Mouse (Mus musculus) heart, postnatal 4 days (tissue): ENCODE measurements around the gene Siglecf. TPM values are rescaled to one million over a fixed set of nuclear protein-coding genes. Genes with fewer than 3 reads are reported as not detected.
"Not testable (repeated sequence)": the region's sequence is repeated elsewhere in the genome, so short reads cannot be mapped to it uniquely, and the experiment has no call there.

Source experiments
- DNase-seq: peaks from one replicate; pipeline ENCODE4 v3.0.0; 2021
- total RNA-seq, 2 experiments: library from RNA; stranded (reverse); gene quantifications; 2 replicates each; pipeline ENCODE4 v1.2.3; 2021

Gene Siglecf
- under 1 TPM in 1 of 2 experiments, not detected in 1; 0.10 TPM for total RNA-seq

GRCm38 (mm10) chr7:43351154-43351553 is at the start of gene Siglecf:
Siglecf (plus strand) TSS chr7:43351341.
- DNase-seq, result no peak

GRCm38 (mm10) chr7:43305235-43305634 is 45.9 kb upstream of the Siglecf start:
- DNase-seq, result peak; percentile 22

GRCm38 (mm10) chr7:43309069-43309468 is 42.1 kb upstream of the Siglecf start:
- peak; percentile 12 for DNase-seq

GRCm38 (mm10) chr7:43311632-43312031 is 39.5 kb upstream of the Siglecf start:
- DNase-seq, result peak; percentile 13

- no peak for DNase-seq
Measured at GRCm38 (mm10) chr7:43312386-43313012, 38.6 kb upstream of the Siglecf start.

- peak; percentile 93 for DNase-seq
Measured at GRCm38 (mm10) chr7:43313013-43313428, 38.1 kb upstream of the Siglecf start, which contains the start of gene Zfp715. Zfp715 (minus strand) TSS chr7:43313294.

- no peak for DNase-seq
Measured at GRCm38 (mm10) chr7:43326223-43326780, 24.8 kb upstream of the Siglecf start.

GRCm38 (mm10) chr7:43328101-43328500 is 23.0 kb upstream of the Siglecf start:
- no peak for DNase-seq

- peak; percentile 65 for DNase-seq
Measured at GRCm38 (mm10) chr7:43333203-43333602, 17.9 kb upstream of the Siglecf start.

- no peak for DNase-seq
Measured at GRCm38 (mm10) chr7:43333899-43334298, 17.2 kb upstream of the Siglecf start.

GRCm38 (mm10) chr7:43340771-43341170 is 10.4 kb upstream of the Siglecf start:
- no peak for DNase-seq

- DNase-seq, result no peak
Measured at GRCm38 (mm10) chr7:43343191-43343590, 8.0 kb upstream of the Siglecf start.

GRCm38 (mm10) chr7:43344020-43344419 is 7.1 kb upstream of the Siglecf start:
- DNase-seq, result no peak

GRCm38 (mm10) chr7:43344491-43344890 is 6.7 kb upstream of the Siglecf start:
- DNase-seq, result no peak

GRCm38 (mm10) chr7:43346148-43346547 is 5.0 kb upstream of the Siglecf start:
- DNase-seq, result no peak

- DNase-seq, result no peak
Measured at GRCm38 (mm10) chr7:43346571-43346970, 4.6 kb upstream of the Siglecf start.

- not testable (repeated sequence) for DNase-seq
Measured at GRCm38 (mm10) chr7:43349623-43350022, 1.5 kb upstream of the Siglecf start.

GRCm38 (mm10) chr7:43353118-43353517 is 2.0 kb downstream of the Siglecf start:
- no peak for DNase-seq

- no peak for DNase-seq
Measured at GRCm38 (mm10) chr7:43353758-43354157, 2.6 kb downstream of the Siglecf start.

GRCm38 (mm10) chr7:43354893-43355835 is 4.0 kb downstream of the Siglecf start:
- DNase-seq, result peak; percentile 28

GRCm38 (mm10) chr7:43358556-43358955 is 7.4 kb downstream of the Siglecf start:
- DNase-seq, result no peak

- DNase-seq, result no peak
Measured at GRCm38 (mm10) chr7:43361442-43361841, 10.3 kb downstream of the Siglecf start.

- DNase-seq, result no peak
Measured at GRCm38 (mm10) chr7:43362021-43362420, 10.9 kb downstream of the Siglecf start.
